Mouse (Mus musculus): ENCODE results near the gene Upk2. TPM values are rescaled to one million over a fixed set of nuclear protein-coding genes. Genes with fewer than 3 reads are reported as not detected.

The Upk2 gene
- polyA plus RNA-seq, 1 experiment from 2014 or later: 0.29 TPM

GRCm38 (mm10) chr9:44494863-44495809 lies 40.4 kb upstream of the Upk2 start:
- H3K27ac ChIP-seq: peak overlapping the region; percentile 53
- peak overlapping the region; percentile 31 for H3K4me2 ChIP-seq
- no peak for ATAC-seq (ENCODE audit: low FRiP score)
- 44% methylated on average over 9 of the region's 9 CpGs for WGBS
- H3K36me3 ChIP-seq (replicated peaks): peaks cover 8% of the 10 kb centered on the region
- no peak overlapping the region for H3K4me3 ChIP-seq (replicated peaks)
- H3K4me1 ChIP-seq: peaks cover 89% of the 10 kb centered on the region
- H3K9ac ChIP-seq: 0 out of 2 replicates have a peak overlapping the region, but pooled peaks have one; percentile 44
- H3K27me3 ChIP-seq: no peaks in the 10 kb centered on the region
- H3K9me3 ChIP-seq: no peaks in the 10 kb centered on the region

- H3K4me2 ChIP-seq: peak overlapping the region; percentile 31
- H3K27me3 ChIP-seq: no peaks in the 10 kb centered on the region
- peak overlapping the region; percentile 53 for H3K27ac ChIP-seq
- peaks cover 89% of the 10 kb centered on the region for H3K4me1 ChIP-seq
- no peak for ATAC-seq (ENCODE audit: low FRiP score)
- no peaks in the 10 kb centered on the region for H3K9me3 ChIP-seq
- H3K9ac ChIP-seq: peak overlapping the region; percentile 44; the same call in 1 of the 2 replicates
- WGBS: 13% methylated on average over 11 of the region's 11 CpGs
- peaks cover 8% of the 10 kb centered on the region for H3K36me3 ChIP-seq (replicated peaks)
- H3K4me3 ChIP-seq (replicated peaks): no peak overlapping the region
Measured at GRCm38 (mm10) chr9:44494261-44494862, 39.6 kb upstream of the Upk2 start.

- no peaks in the 10 kb centered on the region for H3K27me3 ChIP-seq
- peaks cover 8% of the 10 kb centered on the region for H3K36me3 ChIP-seq (replicated peaks)
- H3K9ac ChIP-seq: 0 out of 2 replicates have a peak overlapping the region, but pooled peaks have one; percentile 17
- no peak overlapping the region for H3K4me2 ChIP-seq
- ATAC-seq (ENCODE audit: low FRiP score): no peak
- no peak overlapping the region for H3K4me3 ChIP-seq (replicated peaks)
- 59% methylated on average over 17 of the region's 17 CpGs for WGBS
- H3K9me3 ChIP-seq: no peaks in the 10 kb centered on the region
- H3K27ac ChIP-seq: peak overlapping the region; percentile 31; the same call in 1 of the 2 replicates
- peaks cover 89% of the 10 kb centered on the region for H3K4me1 ChIP-seq
Measured at GRCm38 (mm10) chr9:44492631-44493461, 38.1 kb upstream of the Upk2 start.

GRCm38 (mm10) chr9:44491351-44491750 lies 36.6 kb upstream of the Upk2 start:
- Histone ChIP-seq H3K4me2 (no peak overlapping the region), H3K4me3 (replicated peaks) (no peak overlapping the region), H3K9me3 (no peaks in the 10 kb centered on the region), H3K36me3 (replicated peaks) (peaks cover 8% of the 10 kb centered on the region), H3K27ac (no peak overlapping the region), H3K4me1 (peaks cover 89% of the 10 kb centered on the region), H3K9ac (no peak overlapping the region), H3K27me3 (no peaks in the 10 kb centered on the region)
- ATAC-seq (ENCODE audit: low FRiP score): no peak
- 82% methylated on average over 10 of the region's 10 CpGs for WGBS

- WGBS: 11% methylated on average over 17 of the region's 17 CpGs
- ATAC-seq (ENCODE audit: low FRiP score): no peak
- Histone ChIP-seq H3K4me2 (peak overlapping the region; percentile 93), H3K27ac (peak overlapping the region; percentile 75), H3K4me3 (replicated peaks) (peak overlapping the region; percentile 24; the same call in 1 of the 2 replicates), H3K36me3 (replicated peaks) (peaks cover 8% of the 10 kb centered on the region), H3K27me3 (no peaks in the 10 kb centered on the region), H3K4me1 (peaks cover 94% of the 10 kb centered on the region), H3K9me3 (no peaks in the 10 kb centered on the region), H3K9ac (peak overlapping the region; percentile 99; the same call in 1 of the 2 replicates)
Measured at GRCm38 (mm10) chr9:44490086-44490967, 35.6 kb upstream of the Upk2 start.

- Histone ChIP-seq H3K9ac (peak overlapping the region; percentile 99), H3K4me2 (peak overlapping the region; percentile 93), H3K9me3 (no peaks in the 10 kb centered on the region), H3K36me3 (replicated peaks) (peaks cover 8% of the 10 kb centered on the region), H3K4me3 (replicated peaks) (peak overlapping the region; percentile 24), H3K27me3 (no peaks in the 10 kb centered on the region), H3K27ac (peak overlapping the region; percentile 75), H3K4me1 (peaks cover 94% of the 10 kb centered on the region)
- WGBS: 3% methylated on average over 17 of the region's 17 CpGs
- no peak for ATAC-seq (ENCODE audit: low FRiP score)
Measured at GRCm38 (mm10) chr9:44489651-44490085, 34.9 kb upstream of the Upk2 start.

GRCm38 (mm10) chr9:44488855-44489381 lies 34.1 kb upstream of the Upk2 start:
- Histone ChIP-seq H3K9me3 (no peaks in the 10 kb centered on the region), H3K27me3 (no peaks in the 10 kb centered on the region), H3K27ac (peak overlapping the region; percentile 75), H3K4me2 (peak overlapping the region; percentile 93), H3K9ac (peak overlapping the region; percentile 99), H3K4me3 (replicated peaks) (peak overlapping the region; percentile 24), H3K4me1 (peaks cover 94% of the 10 kb centered on the region), H3K36me3 (replicated peaks) (peaks cover 8% of the 10 kb centered on the region)
- WGBS: 2% methylated on average over 5 of the region's 5 CpGs
- ATAC-seq (ENCODE audit: low FRiP score): no peak; the same call in 1 of the 2 replicates

- ATAC-seq (ENCODE audit: low FRiP score): no peak
- H3K27ac ChIP-seq: peak overlapping the region; percentile 75
Measured at GRCm38 (mm10) chr9:44488416-44488815, 33.6 kb upstream of the Upk2 start.

GRCm38 (mm10) chr9:44487441-44487840 lies 32.7 kb upstream of the Upk2 start:
- Histone ChIP-seq H3K9me3 (no peaks in the 10 kb centered on the region), H3K27ac (peak overlapping the region; percentile 75), H3K36me3 (replicated peaks) (peaks cover 8% of the 10 kb centered on the region), H3K4me1 (peaks cover 83% of the 10 kb centered on the region), H3K4me3 (replicated peaks) (peak overlapping the region; percentile 96), H3K27me3 (no peaks in the 10 kb centered on the region), H3K9ac (peak overlapping the region; percentile 99), H3K4me2 (peak overlapping the region; percentile 93)
- 6% methylated on average over 7 of the region's 7 CpGs for whole genome bisulfite sequencing
- ATAC-seq (ENCODE audit: low FRiP score): no peak

More at GRCm38 (mm10) chr9:44488416-44488815, 33.6 kb upstream of the Upk2 start:
- H3K4me1 ChIP-seq: peaks cover 92% of the 10 kb centered on the region
- peak overlapping the region; percentile 24; the same call in 1 of the 2 replicates for H3K4me3 ChIP-seq (replicated peaks)
- peak overlapping the region; percentile 99 for H3K9ac ChIP-seq
- H3K27me3 ChIP-seq: no peaks in the 10 kb centered on the region
- H3K4me2 ChIP-seq: peak overlapping the region; percentile 93
- H3K9me3 ChIP-seq: no peaks in the 10 kb centered on the region
- 19% methylated on average over 8 of the region's 8 CpGs for WGBS
- peaks cover 8% of the 10 kb centered on the region for H3K36me3 ChIP-seq (replicated peaks)

- Histone ChIP-seq H3K4me3 (replicated peaks) (peak overlapping the region; percentile 96), H3K9ac (peak overlapping the region; percentile 99), H3K27ac (peak overlapping the region; percentile 75), H3K27me3 (no peaks in the 10 kb centered on the region), H3K4me2 (peak overlapping the region; percentile 93), H3K4me1 (peaks cover 87% of the 10 kb centered on the region), H3K36me3 (replicated peaks) (peaks cover 6% of the 10 kb centered on the region), H3K9me3 (no peaks in the 10 kb centered on the region)
- WGBS: 22% methylated on average over 15 of the region's 15 CpGs
- no peak for ATAC-seq (ENCODE audit: low FRiP score)
Measured at GRCm38 (mm10) chr9:44486741-44487421, 32.1 kb upstream of the Upk2 start.

Measured in forebrain, embryonic 12.5 days (tissue).